Mouse (Mus musculus): ENCODE data around the gene Spib. TPM values are rescaled to one million over a fixed set of nuclear protein-coding genes. Genes with fewer than 3 reads are reported as not detected.
A peak's percentile ranks its signal among the peaks of the same experiment; 100 is the strongest.

The Spib gene
- polyA plus RNA-seq, 1 experiment from 2014 or later: 2.0 TPM

DNA sequence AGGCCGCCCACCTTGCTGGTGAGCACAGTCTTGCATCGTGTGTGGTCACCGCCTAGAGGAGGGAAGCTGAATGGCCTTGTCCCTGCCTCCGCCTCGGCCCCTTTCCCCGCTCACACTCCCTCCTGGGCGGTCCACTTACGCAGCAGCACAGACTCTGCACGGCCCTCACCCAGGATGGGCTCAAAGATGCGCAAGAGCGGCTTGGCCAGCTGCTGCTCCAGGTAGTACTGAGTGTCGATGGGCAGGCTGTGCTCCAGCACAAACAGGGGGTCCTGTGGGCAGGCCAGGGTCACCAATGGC lies 1.8 kb upstream of the Spib start:
- Histone ChIP-seq H3K4me2 (no peak overlapping the region), H3K4me3 (no peak overlapping the region), H3K4me1 (no peaks in the 10 kb centered on the region), H3K9me3 (no peaks in the 10 kb centered on the region), H3K36me3 (peaks cover 52% of the 10 kb centered on the region), H3K27me3 (peaks cover 8% of the 10 kb centered on the region), H3K9ac (no peak overlapping the region), H3K27ac (no peak overlapping the region)
- 80% methylated on average over 12 of the region's 12 CpGs for WGBS
- ATAC-seq (ENCODE audit: borderline replicate concordance, extremely low read depth, low FRiP score, low TSS enrichment): no peak

- peaks cover 13% of the 10 kb centered on the region for H3K27me3 ChIP-seq
- WGBS: 80% methylated on average over 29 of the region's 29 CpGs
These were observed 1.3 kb upstream of the Spib start for GRCm38 (mm10) chr7:44532918-44533745.

GRCm38 (mm10) chr7:44531207-44531606 lies 664 bp downstream of the Spib start:
- ATAC-seq (ENCODE audit: borderline replicate concordance, extremely low read depth, low FRiP score, low TSS enrichment): no peak
- Histone ChIP-seq H3K27me3 (peaks cover 28% of the 10 kb centered on the region), H3K4me3 (no peak overlapping the region), H3K4me1 (peaks cover 5% of the 10 kb centered on the region), H3K27ac (no peak overlapping the region), H3K36me3 (peaks cover 30% of the 10 kb centered on the region), H3K9ac (no peak overlapping the region), H3K4me2 (no peak overlapping the region), H3K9me3 (no peaks in the 10 kb centered on the region)
- 41% methylated on average over 5 of the region's 5 CpGs for WGBS

More at GRCm38 (mm10) chr7:44532918-44533745, 1.3 kb upstream of the Spib start:
- no peak overlapping the region for H3K9ac ChIP-seq
- H3K4me1 ChIP-seq: no peaks in the 10 kb centered on the region
- no peak overlapping the region for H3K4me3 ChIP-seq
- H3K36me3 ChIP-seq: peaks cover 46% of the 10 kb centered on the region
- H3K4me2 ChIP-seq: no peak overlapping the region
- no peak for ATAC-seq (ENCODE audit: borderline replicate concordance, extremely low read depth, low FRiP score, low TSS enrichment)
- no peak overlapping the region for H3K27ac ChIP-seq
- H3K9me3 ChIP-seq: no peaks in the 10 kb centered on the region

DNA sequence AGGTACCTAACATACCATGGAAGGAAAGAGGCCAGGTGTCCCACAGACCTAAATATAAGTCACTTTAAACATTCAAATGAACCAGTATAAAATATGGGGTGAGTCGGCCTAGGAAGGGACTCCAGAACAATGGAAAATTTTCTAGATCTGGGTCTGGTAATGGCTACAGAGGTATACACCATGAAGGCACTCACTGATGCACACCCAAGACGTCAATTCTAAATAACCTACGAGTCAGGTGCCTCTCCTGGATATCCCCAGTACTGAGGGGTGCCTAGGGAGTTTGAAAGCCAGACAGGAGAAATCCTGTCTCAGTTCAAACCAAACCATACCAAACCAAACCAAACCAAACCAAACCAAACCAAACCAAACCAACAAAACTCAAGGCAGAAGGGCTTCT lies 1.4 kb downstream of the Spib start:
- Histone ChIP-seq H3K9me3 (no peaks in the 10 kb centered on the region), H3K27ac (no peak overlapping the region), H3K36me3 (peaks cover 23% of the 10 kb centered on the region), H3K4me1 (peaks cover 7% of the 10 kb centered on the region), H3K27me3 (peaks cover 30% of the 10 kb centered on the region), H3K9ac (no peak overlapping the region), H3K4me2 (no peak overlapping the region), H3K4me3 (no peak overlapping the region)
- 78% methylated on average over 3 of the region's 3 CpGs for WGBS
- no peak for ATAC-seq (ENCODE audit: borderline replicate concordance, extremely low read depth, low FRiP score, low TSS enrichment)

GRCm38 (mm10) chr7:44529518-44529917 lies 2.4 kb downstream of the Spib start:
- Histone ChIP-seq H3K4me3 (no peak overlapping the region), H3K27me3 (peaks cover 30% of the 10 kb centered on the region), H3K4me2 (no peak overlapping the region), H3K27ac (no peak overlapping the region), H3K9me3 (no peaks in the 10 kb centered on the region), H3K4me1 (peaks cover 17% of the 10 kb centered on the region), H3K9ac (no peak overlapping the region), H3K36me3 (peaks cover 17% of the 10 kb centered on the region; the same call in 1 of the 2 replicates)
- no peak for ATAC-seq (ENCODE audit: borderline replicate concordance, extremely low read depth, low FRiP score, low TSS enrichment)
- 64% methylated on average over 5 of the region's 5 CpGs for WGBS

GRCm38 (mm10) chr7:44527483-44528398 lies 4.1 kb downstream of the Spib start:
- H3K9me3 ChIP-seq: no peaks in the 10 kb centered on the region
- peak overlapping the region; percentile 32 for H3K4me3 ChIP-seq
- peaks cover 47% of the 10 kb centered on the region for H3K27me3 ChIP-seq
- H3K9ac ChIP-seq: 0 out of 2 replicates have a peak overlapping the region, but pooled peaks have one; percentile 27
- H3K4me2 ChIP-seq: peak overlapping the region; percentile 65
- WGBS: 5% methylated on average over 40 of the region's 40 CpGs
- H3K36me3 ChIP-seq: 0 out of 2 replicates have a peak, but pooled peaks cover 4% of the 10 kb centered on the region
- H3K27ac ChIP-seq: 0 out of 2 replicates have a peak overlapping the region, but pooled peaks have one; percentile 1
- peaks cover 21% of the 10 kb centered on the region for H3K4me1 ChIP-seq
- no peak for ATAC-seq (ENCODE audit: borderline replicate concordance, extremely low read depth, low FRiP score, low TSS enrichment)

GRCm38 (mm10) chr7:44526414-44527154 lies 5.3 kb downstream of the Spib start:
- no peaks in the 10 kb centered on the region for H3K9me3 ChIP-seq
- H3K4me1 ChIP-seq: peaks cover 25% of the 10 kb centered on the region
- peaks cover 58% of the 10 kb centered on the region for H3K27me3 ChIP-seq
- H3K36me3 ChIP-seq: no peaks in the 10 kb centered on the region
- WGBS: 86% methylated on average over 14 of the region's 14 CpGs
- H3K4me3 ChIP-seq: no peak overlapping the region
- H3K9ac ChIP-seq: no peak overlapping the region
- no peak for ATAC-seq (ENCODE audit: borderline replicate concordance, extremely low read depth, low FRiP score, low TSS enrichment)
- no peak overlapping the region for H3K4me2 ChIP-seq
- H3K27ac ChIP-seq: no peak overlapping the region

- Histone ChIP-seq H3K9me3 (no peaks in the 10 kb centered on the region), H3K27ac (peak overlapping the region; percentile 72), H3K36me3 (no peaks in the 10 kb centered on the region), H3K9ac (peak overlapping the region; percentile 25; the same call in 1 of the 2 replicates), H3K27me3 (peaks cover 65% of the 10 kb centered on the region), H3K4me2 (peak overlapping the region; percentile 56), H3K4me3 (peak overlapping the region; percentile 4; the same call in 1 of the 2 replicates), H3K4me1 (peaks cover 28% of the 10 kb centered on the region)
- WGBS: 12% methylated on average over 22 of the region's 22 CpGs
- ATAC-seq (ENCODE audit: borderline replicate concordance, extremely low read depth, low FRiP score, low TSS enrichment): peak; percentile 59; the same call in 1 of the 2 replicates
These were observed 6.6 kb downstream of the Spib start for GRCm38 (mm10) chr7:44525126-44525832.

- peaks cover 28% of the 10 kb centered on the region for H3K4me1 ChIP-seq
- H3K27me3 ChIP-seq: peaks cover 64% of the 10 kb centered on the region
- WGBS: 20% methylated on average over 12 of the region's 12 CpGs
- peak within 1 kb of the TSS; percentile 25; the same call in 1 of the 2 replicates for H3K9ac ChIP-seq
- no peak for ATAC-seq (ENCODE audit: borderline replicate concordance, extremely low read depth, low FRiP score, low TSS enrichment)
- no peaks in the 10 kb centered on the region for H3K36me3 ChIP-seq
- H3K27ac ChIP-seq: peak within 1 kb of the TSS; percentile 72
- H3K4me3 ChIP-seq: peak within 1 kb of the TSS; percentile 4; the same call in 1 of the 2 replicates
- no peaks in the 10 kb centered on the region for H3K9me3 ChIP-seq
- peak within 1 kb of the TSS; percentile 56 for H3K4me2 ChIP-seq
These were observed 7.4 kb downstream of the Spib start, which contains the start of gene Mybpc2 for GRCm38 (mm10) chr7:44524502-44524901. Gene Mybpc2, minus strand, starts transcription at chr7:44524656.

GRCm38 (mm10) chr7:44523056-44523455 lies 8.8 kb downstream of the Spib start:
- Histone ChIP-seq H3K4me2 (no peak overlapping the region), H3K4me1 (peaks cover 27% of the 10 kb centered on the region), H3K27me3 (peaks cover 55% of the 10 kb centered on the region), H3K9ac (no peak overlapping the region), H3K27ac (no peak overlapping the region), H3K4me3 (no peak overlapping the region), H3K36me3 (no peaks in the 10 kb centered on the region), H3K9me3 (no peaks in the 10 kb centered on the region)
- ATAC-seq (ENCODE audit: borderline replicate concordance, extremely low read depth, low FRiP score, low TSS enrichment): no peak
- WGBS: 64% methylated on average over 2 of the region's 2 CpGs

All from lung, embryonic 15.5 days (tissue).